Mouse (Mus musculus) hindbrain, embryonic 14.5 days (tissue): ENCODE results near the gene Zbtb2. TPM values are rescaled to one million over a fixed set of nuclear protein-coding genes. Genes with fewer than 3 reads are reported as not detected.

ENCODE experiments used
- ATAC-seq: fragments of 200-750 bp; cut with Nextera tagmentation; 2 replicates; pipeline ENCODE4 v1.8.0; 2017; ENCODE audit warnings: moderate number of reproducible peaks, mild to moderate bottlenecking, moderate TSS enrichment, moderate library complexity; ENCODE audit not compliant: low FRiP score
- DNase-seq: peaks from one replicate; pipeline ENCODE4 v3.0.0-alpha.2; 2015; ENCODE audit warnings: low spot score
- H3K27ac ChIP-seq: fragments of 300-500 bp; sonication (generic); 2 replicates; pipeline ENCODE4 v1.5.1; 2014; ENCODE audit warnings: mild to moderate bottlenecking, moderate library complexity
- H3K27me3 ChIP-seq: fragments of 300-500 bp; sonication (generic); 2 replicates; pipeline ENCODE4 v1.6.1; 2014; ENCODE audit warnings: mild to moderate bottlenecking, low read length, mixed read lengths; ENCODE audit not compliant: control insufficient read depth, insufficient read depth
- H3K36me3 ChIP-seq: fragments of 300-500 bp; sonication (generic); replicated peaks from 2 replicates; pipeline ENCODE4 v1.6.1; 2014; ENCODE audit not compliant: control insufficient read depth, insufficient read depth
- H3K4me1 ChIP-seq: fragments of 300-500 bp; sonication (generic); replicated peaks from 2 replicates; pipeline ENCODE4 v1.6.1; 2014; ENCODE audit warnings: antibody characterized with exemption, low read length, mixed read lengths; ENCODE audit not compliant: control insufficient read depth, insufficient read depth
- H3K4me2 ChIP-seq: fragments of 300-500 bp; sonication (generic); replicated peaks from 2 replicates; pipeline ENCODE4 v1.6.1; 2014; ENCODE audit warnings: mild to moderate bottlenecking, moderate library complexity
- H3K4me3 ChIP-seq: fragments of 300-500 bp; sonication (generic); replicated peaks from 2 replicates; pipeline ENCODE4 v1.5.1; 2014; ENCODE audit warnings: mild to moderate bottlenecking, low read length
- H3K9ac ChIP-seq: fragments of 300-500 bp; sonication (generic); 2 replicates; pipeline ENCODE4 v1.6.1; 2014
- H3K9me3 ChIP-seq: fragments of 300-500 bp; sonication (generic); 2 replicates; pipeline ENCODE4 v1.6.1; 2016; ENCODE audit warnings: low read length; ENCODE audit not compliant: control insufficient read depth
- WGBS: fragments of 180-500 bp; shearing (Covaris S2); extraction: QIAGEN DNeasy Blood & Tissue Kit; methylation state at CpG from one replicate; pipeline ENCODE4 v1.1.7; 2014; 5-methylcytosine and 5-hydroxymethylcytosine counted together
- polyA plus RNA-seq: library from polyadenylated mRNA; unstranded; fragments of >200 nt; fragmentation: Nextera tagmentation; extraction: Ambion mirVana; gene quantifications from 2 replicates; pipeline ENCODE4 v1.2.1, GENCODE M21; 2014

Zbtb2 gene
- polyA plus RNA-seq, 1 experiment from 2014 or later, result 15.2 TPM

- Histone ChIP-seq H3K27ac (no peak overlapping the region), H3K9ac (no peak overlapping the region), H3K9me3 (no peaks in the 10 kb centered on the region), H3K4me3 (no peak overlapping the region), H3K4me2 (no peak overlapping the region), H3K4me1 (no peaks in the 10 kb centered on the region), H3K36me3 (peaks cover 3% of the 10 kb centered on the region), H3K27me3 (no peaks in the 10 kb centered on the region)
- 95% methylated on average over 7 of the region's 7 CpGs for WGBS
- ATAC-seq, result no peak
- no peak for DNase-seq
Observed at GRCm38 (mm10) chr10:4374239-4374638, 13.7 kb downstream of the Zbtb2 start.

GRCm38 (mm10) chr10:4373558-4373957, 14.3 kb downstream of the Zbtb2 start:
- Histone ChIP-seq H3K27me3 (no peaks in the 10 kb centered on the region), H3K36me3 (peaks cover 10% of the 10 kb centered on the region), H3K9me3 (no peaks in the 10 kb centered on the region), H3K27ac (no peak overlapping the region), H3K4me1 (no peaks in the 10 kb centered on the region), H3K4me2 (no peak overlapping the region), H3K9ac (no peak overlapping the region), H3K4me3 (no peak overlapping the region)
- no peak for ATAC-seq
- 64% methylated on average over 4 of the region's 4 CpGs for WGBS
- DNase-seq, result no peak

GRCm38 (mm10) chr10:4372011-4372410, 15.9 kb downstream of the Zbtb2 start:
- Histone ChIP-seq H3K9ac (no peak overlapping the region), H3K4me3 (no peak overlapping the region)
- DNase-seq, result peak; percentile 80

GRCm38 (mm10) chr10:4370105-4370504, 17.8 kb downstream of the Zbtb2 start:
- Histone ChIP-seq H3K4me2 (no peak overlapping the region), H3K9me3 (no peaks in the 10 kb centered on the region), H3K27ac (no peak overlapping the region), H3K9ac (no peak overlapping the region), H3K4me3 (no peak overlapping the region), H3K4me1 (no peaks in the 10 kb centered on the region), H3K36me3 (peaks cover 24% of the 10 kb centered on the region), H3K27me3 (no peaks in the 10 kb centered on the region)
- no peak for ATAC-seq
- DNase-seq, result no peak
- WGBS, result 93% methylated on average over 11 of the region's 11 CpGs

More at GRCm38 (mm10) chr10:4372011-4372410, 15.9 kb downstream of the Zbtb2 start:
- H3K27ac ChIP-seq, result no peak overlapping the region
- no peak overlapping the region for H3K4me2 ChIP-seq
- no peaks in the 10 kb centered on the region for H3K27me3 ChIP-seq
- no peaks in the 10 kb centered on the region for H3K4me1 ChIP-seq
- H3K9me3 ChIP-seq, result no peaks in the 10 kb centered on the region
- WGBS, result 53% methylated on average over 5 of the region's 5 CpGs
- peak; percentile 55 for ATAC-seq
- peaks cover 20% of the 10 kb centered on the region for H3K36me3 ChIP-seq

- no peaks in the 10 kb centered on the region for H3K9me3 ChIP-seq
- H3K27ac ChIP-seq, result no peak overlapping the region
- no peak for ATAC-seq
- WGBS, result 90% methylated on average over 3 of the region's 3 CpGs
- H3K36me3 ChIP-seq, result peaks cover 24% of the 10 kb centered on the region
- no peaks in the 10 kb centered on the region for H3K4me1 ChIP-seq
- no peak for DNase-seq
- H3K9ac ChIP-seq, result no peak overlapping the region
- H3K27me3 ChIP-seq, result no peaks in the 10 kb centered on the region
- H3K4me3 ChIP-seq, result no peak overlapping the region
- H3K4me2 ChIP-seq, result no peak overlapping the region
Observed at GRCm38 (mm10) chr10:4364618-4365017, 23.3 kb downstream of the Zbtb2 start.

GRCm38 (mm10) chr10:4357435-4357834, 30.5 kb downstream of the Zbtb2 start:
- H3K9ac ChIP-seq, result no peak overlapping the region
- 90% methylated on average over 10 of the region's 10 CpGs for WGBS

GRCm38 (mm10) chr10:4356640-4357039, 31.3 kb downstream of the Zbtb2 start:
- peaks cover 27% of the 10 kb centered on the region for H3K36me3 ChIP-seq

More at GRCm38 (mm10) chr10:4357435-4357834, 30.5 kb downstream of the Zbtb2 start:
- no peaks in the 10 kb centered on the region for H3K9me3 ChIP-seq
- no peak for DNase-seq
- H3K36me3 ChIP-seq, result peaks cover 27% of the 10 kb centered on the region
- no peak overlapping the region for H3K27ac ChIP-seq
- no peak overlapping the region for H3K4me2 ChIP-seq
- no peak for ATAC-seq
- no peaks in the 10 kb centered on the region for H3K27me3 ChIP-seq
- no peaks in the 10 kb centered on the region for H3K4me1 ChIP-seq
- H3K4me3 ChIP-seq, result no peak overlapping the region

GRCm38 (mm10) chr10:4355882-4356451, 31.9 kb downstream of the Zbtb2 start:
- Histone ChIP-seq H3K36me3 (peaks cover 27% of the 10 kb centered on the region), H3K4me1 (no peaks in the 10 kb centered on the region), H3K9me3 (no peaks in the 10 kb centered on the region), H3K4me2 (no peak overlapping the region), H3K27ac (no peak overlapping the region), H3K27me3 (no peaks in the 10 kb centered on the region), H3K4me3 (no peak overlapping the region), H3K9ac (no peak overlapping the region)
- DNase-seq (no peak), ATAC-seq (no peak)
- 90% methylated on average over 19 of the region's 19 CpGs for WGBS

More at GRCm38 (mm10) chr10:4356640-4357039, 31.3 kb downstream of the Zbtb2 start:
- Histone ChIP-seq H3K4me3 (no peak overlapping the region), H3K9ac (no peak overlapping the region), H3K4me1 (no peaks in the 10 kb centered on the region), H3K27ac (no peak overlapping the region), H3K4me2 (no peak overlapping the region), H3K9me3 (no peaks in the 10 kb centered on the region), H3K27me3 (no peaks in the 10 kb centered on the region)
- WGBS, result 86% methylated on average over 5 of the region's 5 CpGs
- DNase-seq (no peak), ATAC-seq (no peak)

- ATAC-seq (no peak), DNase-seq (no peak)
- H3K27ac ChIP-seq, result no peak overlapping the region
- no peak overlapping the region for H3K4me2 ChIP-seq
- no peak overlapping the region for H3K9ac ChIP-seq
- no peak overlapping the region for H3K4me3 ChIP-seq
- no peaks in the 10 kb centered on the region for H3K4me1 ChIP-seq
- H3K27me3 ChIP-seq, result no peaks in the 10 kb centered on the region
- H3K9me3 ChIP-seq, result no peaks in the 10 kb centered on the region
- H3K36me3 ChIP-seq, result peaks cover 27% of the 10 kb centered on the region
- 89% methylated on average over 38 of the region's 38 CpGs for WGBS
Observed at GRCm38 (mm10) chr10:4354371-4355260, 33.3 kb downstream of the Zbtb2 start.
